Mouse (Mus musculus) thymus, adult 2 months (tissue): ENCODE data around the gene Mcl1.

Experiments
- CTCF ChIP-seq: fragments of 200-500 bp; IDR thresholded peaks from 2 replicates; pipeline ENCODE4 v1.5.1; 2012; ENCODE audit warnings: mild to moderate bottlenecking, control low read depth, low read length, moderate library complexity, borderline replicate concordance; ENCODE audit not compliant: control insufficient read depth, poor library complexity, insufficient read depth; ENCODE audit errors: extremely low read depth
- POLR2A ChIP-seq: fragments of 200-500 bp; IDR thresholded peaks from 2 replicates; pipeline ENCODE4 v1.6.1; 2012; ENCODE audit warnings: mild to moderate bottlenecking, low read length, control low read depth, moderate library complexity; ENCODE audit not compliant: control insufficient read depth, poor library complexity, insufficient read depth; ENCODE audit errors: extremely low read depth

DNA sequence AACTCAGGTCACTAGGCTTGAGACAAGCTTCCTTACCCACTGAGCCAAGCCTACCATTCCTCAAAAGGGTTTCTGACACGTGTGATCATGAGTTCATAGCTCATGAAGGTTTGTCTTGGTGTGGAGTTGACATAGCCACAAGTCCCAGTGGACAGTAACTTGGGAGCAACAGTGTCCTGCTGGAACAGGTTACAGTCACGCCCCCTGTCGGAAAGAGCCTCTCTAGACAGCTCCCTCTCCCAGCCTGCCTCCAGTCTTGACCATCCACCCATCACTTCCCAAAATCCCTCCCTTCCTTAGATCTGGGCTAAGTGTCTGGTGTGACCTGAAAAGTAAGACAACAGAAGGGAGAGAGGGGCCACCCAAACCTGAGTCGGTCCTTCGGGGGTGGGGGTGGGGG, 24.3 kb downstream of the Mcl1 start:
- TF ChIP-seq CTCF (no peak), POLR2A (no peak)
